Mouse (Mus musculus) MEL (cell line): ENCODE results near the gene Otop1. TPM values are rescaled to one million over a fixed set of nuclear protein-coding genes. Genes with fewer than 3 reads are reported as not detected.

Experiments used
- DNase-seq: peaks from one replicate; pipeline ENCODE4 v3.0.0; 2011; ENCODE audit warnings: low read depth, low spot score
- H3K27ac ChIP-seq: 2 replicates; pipeline ENCODE4 v1.5.1; 2012; ENCODE audit warnings: low read depth, mild to moderate bottlenecking, control low read depth, low read length, moderate library complexity; ENCODE audit not compliant: control insufficient read depth
- H3K27me3 ChIP-seq, 2 experiments: fragments of 150-350 bp in 1 of 2; sonication (generic) in 1 of 2; 2 replicates each; pipeline ENCODE4 v1.6.1; 2012; ENCODE audit warnings: low read length in 2 of 2, mild to moderate bottlenecking in 2 of 2, improper control_type of control experiment in 1 of 2, moderate library complexity in 1 of 2; ENCODE audit not compliant: insufficient read depth in 2 of 2, control insufficient read depth in 1 of 2
- H3K36me3 ChIP-seq, 2 experiments: 2 replicates each; pipeline ENCODE4 v1.6.1; 2012 to 2014; ENCODE audit warnings: low read length in 2 of 2, improper control_type of control experiment in 1 of 2, inconsistent platforms in 1 of 2, mild to moderate bottlenecking in 1 of 2; ENCODE audit not compliant: insufficient read depth in 2 of 2, control insufficient read depth in 1 of 2
- H3K4me1 ChIP-seq, 2 experiments: fragments of 150-350 bp in 1 of 2; sonication (generic) in 1 of 2; 2 replicates each; pipeline ENCODE4 v1.6.1; 2012; ENCODE audit warnings: low read length in 2 of 2, improper control_type of control experiment in 1 of 2, mild to moderate bottlenecking in 1 of 2; ENCODE audit not compliant: insufficient read depth in 2 of 2, control insufficient read depth in 1 of 2
- H3K4me3 ChIP-seq, 2 experiments: fragments of 150-350 bp in 1 of 2; sonication (generic) in 1 of 2; 2 replicates each; pipeline ENCODE4 v1.5.1; 2012; ENCODE audit warnings: low read depth in 2 of 2, low read length in 2 of 2, mild to moderate bottlenecking in 2 of 2, moderate library complexity in 2 of 2, control low read depth in 1 of 2, improper control_type of control experiment in 1 of 2; ENCODE audit not compliant: control insufficient read depth in 1 of 2, insufficient read depth in 1 of 2
- H3K79me2 ChIP-seq: 2 replicates; pipeline ENCODE4 v1.6.1; 2012; ENCODE audit warnings: mild to moderate bottlenecking, low read length, moderate library complexity; ENCODE audit not compliant: control insufficient read depth, poor library complexity, insufficient read depth
- H3K9ac ChIP-seq: 2 replicates; pipeline ENCODE4 v1.6.1; 2012; ENCODE audit warnings: low read depth, mild to moderate bottlenecking, control low read depth, low read length, moderate library complexity; ENCODE audit not compliant: control insufficient read depth, poor library complexity, severe bottlenecking
- H3K9me3 ChIP-seq: fragments of 150-350 bp; sonication (generic); replicated peaks from 2 replicates; pipeline ENCODE4 v1.6.1; 2012; ENCODE audit warnings: mild to moderate bottlenecking, low read length, improper control_type of control experiment, moderate library complexity; ENCODE audit not compliant: insufficient read depth
- CHD2 ChIP-seq: IDR thresholded peaks from 2 replicates; pipeline ENCODE4 v1.6.1; 2011; ENCODE audit warnings: low read length, improper control_type of control experiment
- CTCF ChIP-seq, 3 experiments: IDR thresholded peaks in 2 of 3; conservative IDR thresholded peaks in 1 of 3; 2 replicates each; pipeline ENCODE4 v1.5.1; 2011 to 2012; ENCODE audit warnings: low read length in 3 of 3, low read depth in 2 of 3, mild to moderate bottlenecking in 2 of 3, improper control_type of control experiment in 1 of 3, inconsistent platforms in 1 of 3, mixed read lengths in 1 of 3, moderate library complexity in 1 of 3; ENCODE audit not compliant: control insufficient read depth in 1 of 3, insufficient read depth in 1 of 3, poor library complexity in 1 of 3, severe bottlenecking in 1 of 3
- E2F4 ChIP-seq: IDR thresholded peaks from 2 replicates; pipeline ENCODE4 v1.6.1; 2011; ENCODE audit warnings: low read depth, low read length, improper control_type of control experiment, borderline replicate concordance
- ELF1 ChIP-seq: IDR thresholded peaks from 2 replicates; pipeline ENCODE4 v1.6.1; 2014; ENCODE audit warnings: low read depth, mild to moderate bottlenecking, inconsistent platforms, low read length, improper control_type of control experiment, moderate library complexity
- EP300 ChIP-seq, 2 experiments: IDR thresholded peaks; 2 replicates each; pipeline ENCODE4 v1.6.1; 2011; ENCODE audit warnings: improper control_type of control experiment in 2 of 2, low read length in 2 of 2, low read depth in 1 of 2, mild to moderate bottlenecking in 1 of 2
- ETS1 ChIP-seq: IDR thresholded peaks from 2 replicates; pipeline ENCODE4 v1.6.1; 2012; ENCODE audit warnings: low read depth, mild to moderate bottlenecking, inconsistent platforms, low read length, improper control_type of control experiment, moderate library complexity
- HCFC1 ChIP-seq: IDR thresholded peaks from 2 replicates; pipeline ENCODE4 v1.6.1; 2012; ENCODE audit warnings: low read depth, mild to moderate bottlenecking, inconsistent platforms, low read length, improper control_type of control experiment, moderate library complexity
- JUND ChIP-seq: IDR thresholded peaks from 2 replicates; pipeline ENCODE4 v1.6.1; 2011; ENCODE audit warnings: low read depth, mild to moderate bottlenecking, improper control_type of control experiment, low read length
- MAFK ChIP-seq: IDR thresholded peaks from 2 replicates; pipeline ENCODE4 v1.6.1; 2011; ENCODE audit warnings: low read depth, mild to moderate bottlenecking, low read length, improper control_type of control experiment, borderline replicate concordance
- MXI1 ChIP-seq: IDR thresholded peaks from 2 replicates; pipeline ENCODE4 v1.6.1; 2011; ENCODE audit warnings: mild to moderate bottlenecking, low read depth, low read length, improper control_type of control experiment
- MYC ChIP-seq: IDR thresholded peaks from 2 replicates; pipeline ENCODE4 v1.6.1; 2011; ENCODE audit warnings: low read depth, mild to moderate bottlenecking, low read length, improper control_type of control experiment, moderate library complexity
- NELFE ChIP-seq: IDR thresholded peaks from 2 replicates; pipeline ENCODE4 v1.6.1; 2011; ENCODE audit warnings: low read depth, low read length, improper control_type of control experiment
- POLR2AphosphoS5 ChIP-seq: IDR thresholded peaks from 2 replicates; pipeline ENCODE4 v1.6.1; 2012; ENCODE audit warnings: low read depth, borderline replicate concordance, mild to moderate bottlenecking, inconsistent platforms, low read length, moderate library complexity, mixed read lengths
- RAD21 ChIP-seq: IDR thresholded peaks from 2 replicates; pipeline ENCODE4 v1.6.1; 2011; ENCODE audit warnings: mild to moderate bottlenecking, low read depth, low read length, improper control_type of control experiment
- SMC3 ChIP-seq: IDR thresholded peaks from 2 replicates; pipeline ENCODE4 v1.6.1; 2011; ENCODE audit warnings: low read depth, low read length, improper control_type of control experiment
- TBP ChIP-seq: IDR thresholded peaks from 2 replicates; pipeline ENCODE4 v1.8.0; 2011; ENCODE audit warnings: low read depth, low read length, improper control_type of control experiment
- USF2 ChIP-seq, 2 experiments: IDR thresholded peaks; 2 replicates each; pipeline ENCODE4 v1.6.1; 2011 to 2012; ENCODE audit warnings: improper control_type of control experiment in 2 of 2, low read length in 2 of 2, borderline replicate concordance in 1 of 2, inconsistent platforms in 1 of 2, low read depth in 1 of 2, mild to moderate bottlenecking in 1 of 2; ENCODE audit not compliant: insufficient read depth in 1 of 2
- ZC3H11A ChIP-seq: IDR thresholded peaks from 2 replicates; pipeline ENCODE4 v1.6.1; 2012; ENCODE audit warnings: low read depth, mild to moderate bottlenecking, inconsistent platforms, low read length, improper control_type of control experiment
- ZMIZ1 ChIP-seq: IDR thresholded peaks from 2 replicates; pipeline ENCODE4 v1.6.1; 2012; ENCODE audit warnings: low read depth, mild to moderate bottlenecking, inconsistent platforms, low read length, improper control_type of control experiment, moderate library complexity
- ZNF384 ChIP-seq: IDR thresholded peaks from 2 replicates; pipeline ENCODE4 v1.6.1; 2012; ENCODE audit warnings: low read depth, mild to moderate bottlenecking, inconsistent platforms, low read length, improper control_type of control experiment
- polyA plus RNA-seq, 2 experiments: library from polyadenylated mRNA; stranded (reverse) in 1 of 2; unstranded in 1 of 2; fragments of >175 nt in 1 of 2; fragments of >200 nt in 1 of 2; gene quantifications; 2 replicates each; pipeline versions ENCODE4 v1.2.1 to v1.2.4; 2012; ENCODE audit warnings: low replicate concordance in 2 of 2, low read depth in 1 of 2; ENCODE audit not compliant: insufficient read length in 2 of 2, insufficient read depth in 1 of 2, missing spikeins in 1 of 2
- total RNA-seq: library from RNA; depleted of rRNA; stranded (reverse); fragments of 300-350 nt; gene quantifications from 2 replicates; pipeline ENCODE4 v1.2.3, GENCODE M21; 2012

The Otop1 gene
- total and polyA plus RNA-seq, 3 experiments: 0.08 TPM; not detected in 2

GRCm38 (mm10) chr5:38302651-38303050 is 26.9 kb downstream of the Otop1 start:
- DNase-seq: no peak
- Histone ChIP-seq H3K9me3 (no peaks in the 10 kb centered on the region), H3K9ac (no peak overlapping the region), H3K27me3 (peaks cover 1 to 3% of the 10 kb centered on the region in 2 experiments; a peak in 2 of 4 replicates), H3K4me1 (no peaks in the 10 kb centered on the region), H3K27ac (no peak overlapping the region), H3K4me3 (no peak overlapping the region), H3K36me3 (no peaks in the 10 kb centered on the region), H3K79me2 (no peaks in the 10 kb centered on the region)
- TF ChIP-seq CHD2 (no peak), MAFK (no peak), MXI1 (no peak), EP300 (IDR thresholded peaks at IDR 0.05; ENCODE audit: low read depth in 1 of 2, low read length in 2 of 2) (no peak), CTCF (IDR thresholded peaks at IDR 0.05 in 2 of 3, conservative IDR thresholded peaks at IDR 0.05 in 1 of 3; ENCODE audit: control insufficient read depth in 1 of 3, insufficient read depth in 1 of 3, low read depth in 2 of 3, low read length in 3 of 3, poor library complexity in 1 of 3, severe bottlenecking in 1 of 3) (no peak), POLR2AphosphoS5 (no peak), ZNF384 (no peak), ETS1 (no peak), TBP (no peak), MYC (no peak), ZMIZ1 (no peak)

GRCm38 (mm10) chr5:38305241-38305640 is 29.5 kb downstream of the Otop1 start:
- Histone ChIP-seq H3K4me1 (no peaks in the 10 kb centered on the region; a peak in 1 of 4 replicates), H3K27me3 (peaks cover 1 to 3% of the 10 kb centered on the region in 2 experiments; a peak in 2 of 4 replicates), H3K9me3 (no peaks in the 10 kb centered on the region), H3K36me3 (no peaks in the 10 kb centered on the region), H3K4me3 (no peak overlapping the region), H3K9ac (no peak overlapping the region), H3K79me2 (no peaks in the 10 kb centered on the region), H3K27ac (no peak overlapping the region)
- TF ChIP-seq RAD21 (no peak), ETS1 (no peak), NELFE (no peak), CTCF (IDR thresholded peaks at IDR 0.05 in 2 of 3, conservative IDR thresholded peaks at IDR 0.05 in 1 of 3; ENCODE audit: control insufficient read depth in 1 of 3, insufficient read depth in 1 of 3, low read depth in 2 of 3, low read length in 3 of 3, poor library complexity in 1 of 3, severe bottlenecking in 1 of 3) (no peak), USF2 (IDR thresholded peaks at IDR 0.05; ENCODE audit: borderline replicate concordance in 1 of 2, insufficient read depth in 1 of 2, low read depth in 1 of 2, low read length in 2 of 2) (no peak), JUND (no peak), ZC3H11A (no peak), SMC3 (no peak), HCFC1 (no peak), ELF1 (no peak), E2F4 (no peak)
- no peak for DNase-seq
